Mouse (Mus musculus): ENCODE data around the gene Ces1b. TPM values are rescaled to one million over a fixed set of nuclear protein-coding genes. Genes with fewer than 3 reads are reported as not detected.

The Ces1b gene
- not detected for total RNA-seq (2021)
- long read RNA-seq, experiment 1: 0 reads
- long read RNA-seq, experiment 2: 0 reads

DNA sequence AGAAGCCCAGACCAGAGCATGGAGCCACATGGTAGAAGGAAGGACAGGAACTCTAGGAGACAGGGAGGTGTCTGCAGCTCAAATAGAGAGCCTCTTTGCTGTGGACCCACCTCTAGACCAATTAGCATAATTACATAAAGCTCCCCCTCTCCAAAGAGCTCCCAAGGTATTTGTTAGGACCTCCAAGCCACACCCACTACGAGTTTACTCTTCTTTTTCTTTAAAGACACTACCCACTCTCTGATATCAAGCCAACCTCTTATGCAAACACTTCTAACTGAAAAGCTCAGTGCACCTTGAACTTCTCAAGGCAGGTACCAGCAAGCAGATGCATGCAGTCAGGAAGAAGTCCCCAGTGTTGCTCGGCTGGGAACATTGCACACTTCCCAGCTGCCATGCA, at the start of gene Ces1b:
Gene Ces1b, minus strand, starts transcription at position 131 of the 400 bp plus-strand sequence.
- H3K27ac ChIP-seq: no peak within 1 kb of the TSS
- no peak within 1 kb of the TSS for H3K4me3 ChIP-seq
- TF ChIP-seq CTCF (conservative IDR thresholded peaks at IDR 0.05): no peak
- no peak for DNase-seq (ENCODE audit: low spot score in 2 of 2)

DNA sequence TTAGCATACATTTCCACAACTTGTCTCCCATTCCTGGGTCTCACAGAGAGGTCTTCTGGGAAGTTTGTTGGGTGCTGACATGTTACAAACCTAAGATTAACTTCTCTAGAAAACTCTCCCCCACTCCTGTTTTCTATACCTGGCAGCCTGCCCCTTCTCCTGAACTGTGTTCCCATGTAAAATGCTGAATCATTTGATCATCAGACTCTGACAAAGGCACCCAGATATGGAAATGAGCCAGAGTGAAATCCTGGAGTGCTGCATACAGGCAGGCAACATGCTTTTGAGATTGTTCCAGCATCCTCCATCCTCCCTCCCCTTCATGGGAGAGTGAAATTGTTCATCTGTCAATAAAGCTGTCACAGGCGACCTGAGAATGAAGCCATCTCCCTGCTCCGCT, 46.7 kb upstream of the Ces1b start:
- peak; percentile 28 to 36 for DNase-seq (ENCODE audit: low spot score in 2 of 2)
- TF ChIP-seq CTCF (conservative IDR thresholded peaks at IDR 0.05): no peak
- Histone ChIP-seq H3K27ac (no peak overlapping the region), H3K4me3 (no peak overlapping the region)

DNA sequence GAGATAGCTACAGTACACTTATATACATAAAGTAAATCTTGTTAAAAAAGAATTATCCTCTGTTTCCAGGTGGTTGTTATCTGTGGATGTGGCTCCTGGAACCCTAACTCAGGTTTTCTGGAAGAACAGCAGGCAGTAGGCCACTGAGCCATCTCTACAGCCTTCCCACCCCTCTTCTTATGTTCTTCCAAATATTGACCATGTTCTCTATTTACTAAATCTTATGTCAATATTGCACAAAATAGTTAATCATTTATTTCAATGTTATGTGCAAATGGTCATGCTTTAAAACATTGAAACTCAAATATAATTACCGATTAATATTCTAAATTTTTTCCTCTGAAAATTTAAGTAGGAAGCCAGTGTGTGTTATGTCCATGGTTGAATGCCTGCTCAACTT, 42.2 kb upstream of the Ces1b start:
- no peak for TF ChIP-seq CTCF (conservative IDR thresholded peaks at IDR 0.05)
- no peak overlapping the region for H3K4me3 ChIP-seq
- no peak for DNase-seq (ENCODE audit: low spot score in 2 of 2)
- H3K27ac ChIP-seq: no peak overlapping the region

DNA sequence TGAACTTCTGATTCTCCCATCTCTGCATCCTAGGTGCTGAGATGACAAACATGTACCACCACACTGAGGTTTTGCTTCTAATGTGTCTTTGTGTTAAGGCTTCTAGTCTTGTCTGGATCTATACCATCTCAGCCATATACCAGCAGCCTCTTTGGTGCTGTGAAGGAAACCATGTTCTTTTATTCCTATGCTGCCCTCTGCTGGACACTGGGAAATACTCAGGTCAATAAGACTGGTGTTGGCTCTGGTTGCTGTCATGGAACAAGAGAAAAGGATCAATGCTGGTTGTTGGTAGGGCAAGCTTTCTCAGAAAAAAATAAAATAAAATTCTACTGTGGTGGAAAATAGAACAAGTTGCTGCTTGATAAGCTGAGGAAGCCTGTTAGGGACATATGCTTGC, 15.6 kb upstream of the Ces1b start:
- TF ChIP-seq CTCF (conservative IDR thresholded peaks at IDR 0.05): peak; percentile 76
- DNase-seq (ENCODE audit: low spot score in 2 of 2): peak; percentile 6 to 29
- no peak overlapping the region for H3K27ac ChIP-seq
- no peak overlapping the region for H3K4me3 ChIP-seq

DNA sequence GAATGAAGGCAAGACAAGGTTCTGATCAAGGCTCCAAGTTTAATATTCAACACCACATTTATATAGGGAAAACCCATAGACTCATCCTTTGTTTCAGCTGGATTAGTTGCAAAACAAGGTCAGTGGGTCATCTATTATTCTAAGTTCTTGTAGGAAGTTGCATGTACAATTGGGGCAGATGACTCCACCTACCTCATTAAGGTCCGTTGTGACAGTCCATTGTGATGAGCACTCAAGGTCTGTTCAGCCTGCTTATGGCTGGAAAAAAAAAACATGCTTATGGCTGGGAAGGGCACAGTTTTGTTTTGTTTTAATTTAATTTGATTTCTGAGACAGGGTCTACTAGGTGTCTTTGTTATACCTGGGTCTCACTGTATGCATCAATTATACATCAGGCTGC, 11.5 kb upstream of the Ces1b start:
- DNase-seq (ENCODE audit: low spot score in 2 of 2): no peak
- TF ChIP-seq CTCF (conservative IDR thresholded peaks at IDR 0.05): no peak
- H3K4me3 ChIP-seq: no peak overlapping the region
- H3K27ac ChIP-seq: no peak overlapping the region

DNA sequence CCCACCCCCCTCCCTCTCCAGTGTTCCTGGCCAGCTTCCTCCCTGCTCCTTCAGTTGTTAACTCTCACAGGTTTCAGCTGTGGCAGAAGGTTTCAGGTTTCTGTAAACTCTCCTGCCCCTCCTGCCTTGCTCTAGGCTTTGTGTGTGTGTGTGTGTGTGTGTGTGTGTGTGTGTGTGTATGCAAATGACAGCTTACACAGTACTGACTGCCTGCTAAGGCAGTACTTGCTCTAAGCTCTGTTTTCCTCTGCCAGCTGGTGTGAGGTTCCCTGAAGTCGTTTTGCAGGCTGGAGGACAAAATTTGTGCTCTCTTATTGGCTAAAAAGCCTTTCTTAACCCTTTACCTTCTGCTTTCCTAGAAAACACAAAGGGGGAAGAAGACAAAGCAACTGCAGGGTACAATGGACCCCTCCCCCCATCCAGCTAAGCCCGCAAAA, 8.9 kb upstream of the Ces1b start:
- H3K27ac ChIP-seq: no peak overlapping the region
- DNase-seq (ENCODE audit: low spot score in 2 of 2): no peak
- no peak overlapping the region for H3K4me3 ChIP-seq
- TF ChIP-seq CTCF (conservative IDR thresholded peaks at IDR 0.05): no peak

DNA sequence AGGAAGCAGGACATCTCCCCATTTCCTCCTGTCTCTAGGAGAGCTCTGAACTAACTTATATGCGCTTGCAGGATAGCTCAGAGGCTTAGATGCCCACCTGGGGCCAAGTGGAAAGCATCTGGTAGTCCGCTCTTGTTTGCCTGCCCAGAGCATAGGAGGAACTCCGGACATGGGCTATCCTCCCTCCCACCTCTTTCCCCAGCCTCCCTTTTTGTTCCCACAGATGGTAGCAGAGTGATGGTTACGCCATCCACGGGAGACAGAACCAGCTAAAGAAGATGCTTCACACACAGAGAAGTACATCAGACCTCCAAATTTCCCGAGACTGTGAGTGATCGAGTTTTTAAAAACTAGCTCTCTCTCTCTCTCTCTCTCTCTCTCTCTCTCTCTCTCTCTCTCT, 8.4 kb upstream of the Ces1b start:
- DNase-seq (ENCODE audit: low spot score in 2 of 2): no peak
- no peak for TF ChIP-seq CTCF (conservative IDR thresholded peaks at IDR 0.05)
- Histone ChIP-seq H3K27ac (no peak overlapping the region), H3K4me3 (no peak overlapping the region)

DNA sequence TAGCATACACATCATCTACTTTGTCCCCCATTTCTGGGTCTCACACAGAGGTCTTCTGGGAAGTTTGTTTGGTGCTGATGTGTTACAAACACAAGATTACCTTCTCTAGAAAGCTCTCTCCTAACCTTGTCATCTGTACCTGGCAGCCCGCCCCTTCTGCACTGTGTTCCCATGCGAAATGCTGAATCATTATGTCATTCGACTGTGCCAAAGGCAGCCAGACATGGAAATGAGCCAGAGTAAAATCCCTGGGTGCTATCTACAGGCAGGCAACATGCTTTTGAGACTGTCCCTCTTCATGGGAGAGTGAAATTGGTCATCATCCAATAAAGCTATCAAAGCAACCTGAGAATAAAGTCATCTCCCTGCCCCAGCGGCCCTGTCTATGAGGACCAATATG, 4.6 kb downstream of the Ces1b start:
- Histone ChIP-seq H3K4me3 (no peak overlapping the region), H3K27ac (no peak overlapping the region)
- no peak for TF ChIP-seq CTCF (conservative IDR thresholded peaks at IDR 0.05)
- no peak for DNase-seq (ENCODE audit: low spot score in 2 of 2)

DNA sequence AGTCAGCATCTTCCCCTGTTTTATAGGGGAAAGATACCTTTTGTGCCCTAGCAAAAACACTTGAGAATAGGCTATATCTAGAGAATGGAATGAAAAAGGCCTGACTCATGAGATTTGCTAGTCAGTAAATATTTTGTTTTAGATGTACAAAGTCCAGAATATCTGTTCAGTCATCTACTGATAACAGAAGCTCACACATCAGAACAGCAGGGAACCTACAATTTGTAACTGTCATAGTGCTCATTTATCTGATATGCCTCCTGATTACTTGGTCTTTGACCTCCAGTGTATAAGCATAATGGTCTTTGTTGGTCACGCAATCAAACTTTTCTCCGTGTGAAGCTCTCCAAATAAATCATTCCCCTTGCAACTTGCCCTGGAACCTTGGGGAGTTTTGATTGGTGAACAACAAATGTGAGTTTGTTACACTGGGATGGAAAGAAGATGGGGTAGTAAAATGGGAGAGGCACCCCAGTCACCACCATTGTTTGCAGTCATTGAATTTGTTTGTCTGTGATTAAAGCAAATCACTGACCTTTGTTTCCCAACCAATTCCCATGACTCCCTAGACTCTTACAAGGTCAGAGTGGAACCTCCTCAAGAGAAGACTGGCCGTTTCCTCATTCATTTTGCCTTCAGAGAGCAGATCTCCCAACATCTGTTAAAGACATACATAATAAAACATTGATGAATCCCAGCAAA, 16.2 kb downstream of the Ces1b start:
- no peak for TF ChIP-seq CTCF (conservative IDR thresholded peaks at IDR 0.05)
- DNase-seq (ENCODE audit: low spot score in 2 of 2): no peak
- Histone ChIP-seq H3K4me3 (no peak overlapping the region), H3K27ac (no peak overlapping the region)

DNA sequence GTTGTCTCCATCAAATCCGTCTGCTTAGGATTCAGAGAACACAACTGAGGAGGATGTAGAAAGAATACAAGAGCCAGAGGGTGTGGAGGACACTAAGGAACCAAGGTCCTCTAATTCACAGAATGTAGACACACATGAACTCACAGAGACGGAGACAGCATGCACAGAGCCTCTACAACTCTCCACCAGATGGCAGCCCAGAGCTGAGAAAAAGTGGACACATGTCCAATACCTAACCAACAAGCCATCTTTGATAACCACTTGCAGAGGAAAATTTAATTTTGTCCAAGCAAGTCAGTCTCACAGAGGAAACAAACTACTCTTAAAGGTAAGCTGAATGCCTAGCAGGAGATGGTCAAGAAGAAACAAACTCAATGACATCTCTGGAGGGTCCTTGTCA, 20.6 kb downstream of the Ces1b start:
- no peak overlapping the region for H3K27ac ChIP-seq
- H3K4me3 ChIP-seq: no peak overlapping the region
- peak; percentile 15 to 75 for DNase-seq (ENCODE audit: low spot score in 2 of 2)
- TF ChIP-seq CTCF (conservative IDR thresholded peaks at IDR 0.05): peak; percentile 89

DNA sequence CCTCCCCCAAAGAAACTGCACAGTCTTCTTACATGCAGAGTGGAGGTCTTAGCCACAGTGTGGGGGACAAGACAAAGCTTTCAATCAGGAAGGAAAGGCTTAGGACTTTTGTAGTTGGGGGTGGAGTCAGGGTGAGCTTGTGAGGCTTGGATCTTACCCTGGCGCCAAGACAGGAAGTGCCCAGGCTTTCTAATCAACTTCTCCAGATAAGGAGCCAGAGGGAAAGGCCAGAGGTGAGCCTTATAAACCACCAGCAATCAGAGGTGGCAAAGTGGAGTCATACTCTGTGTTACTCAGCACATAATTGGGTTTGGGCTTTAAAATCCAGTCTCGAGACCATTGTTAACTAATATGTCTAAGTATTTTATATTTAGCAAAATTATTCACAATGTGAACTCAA, 24.6 kb downstream of the Ces1b start:
- no peak overlapping the region for H3K4me3 ChIP-seq
- no peak for DNase-seq (ENCODE audit: low spot score in 2 of 2)
- H3K27ac ChIP-seq: no peak overlapping the region
- no peak for TF ChIP-seq CTCF (conservative IDR thresholded peaks at IDR 0.05)

DNA sequence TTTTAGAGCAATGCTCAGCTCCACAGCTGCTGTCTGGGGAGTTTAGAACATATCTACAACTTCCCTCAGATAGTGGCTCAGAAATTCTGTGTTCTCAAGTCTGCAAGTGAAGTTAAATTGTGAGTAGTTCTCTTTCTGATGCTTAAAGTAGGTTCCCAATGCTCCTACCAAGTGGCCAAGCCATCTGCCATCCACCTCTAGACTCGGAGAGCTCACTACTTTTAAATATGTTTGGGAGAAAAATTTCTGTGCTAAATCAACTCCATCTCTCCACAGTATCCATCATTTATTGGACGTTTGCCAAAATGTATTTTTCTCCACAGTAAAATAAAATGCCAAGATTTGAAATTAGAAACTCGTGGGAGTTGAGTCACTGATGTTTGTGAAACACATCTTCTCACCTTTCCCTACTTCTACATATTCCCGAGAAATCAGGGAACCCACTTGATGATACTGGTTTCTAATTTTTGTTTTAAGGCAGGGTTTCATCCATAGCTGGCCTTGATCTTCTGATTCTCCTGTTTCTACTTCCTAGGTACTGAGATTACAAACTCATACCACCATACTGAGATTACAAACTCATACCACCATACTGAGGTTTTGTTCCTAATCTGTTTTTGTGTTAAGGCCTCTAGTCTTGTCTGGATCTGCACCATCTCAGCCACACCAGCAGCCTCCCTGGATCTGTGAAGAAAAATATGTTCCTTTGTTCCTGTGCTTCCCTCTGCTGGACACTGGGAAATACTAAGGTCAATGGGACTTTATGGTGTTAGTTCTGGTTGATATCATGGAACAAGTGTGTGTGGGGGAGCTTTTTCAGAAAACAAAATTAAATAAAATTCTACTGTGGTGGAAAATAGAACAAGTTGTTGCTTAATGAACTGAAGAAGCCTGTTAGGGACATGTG, 31.1 kb downstream of the Ces1b start:
- no peak for DNase-seq (ENCODE audit: low spot score in 2 of 2)
- H3K4me3 ChIP-seq: no peak overlapping the region
- TF ChIP-seq CTCF (conservative IDR thresholded peaks at IDR 0.05): peak; percentile 29; the same call in 1 of the 2 replicates
- no peak overlapping the region for H3K27ac ChIP-seq

DNA sequence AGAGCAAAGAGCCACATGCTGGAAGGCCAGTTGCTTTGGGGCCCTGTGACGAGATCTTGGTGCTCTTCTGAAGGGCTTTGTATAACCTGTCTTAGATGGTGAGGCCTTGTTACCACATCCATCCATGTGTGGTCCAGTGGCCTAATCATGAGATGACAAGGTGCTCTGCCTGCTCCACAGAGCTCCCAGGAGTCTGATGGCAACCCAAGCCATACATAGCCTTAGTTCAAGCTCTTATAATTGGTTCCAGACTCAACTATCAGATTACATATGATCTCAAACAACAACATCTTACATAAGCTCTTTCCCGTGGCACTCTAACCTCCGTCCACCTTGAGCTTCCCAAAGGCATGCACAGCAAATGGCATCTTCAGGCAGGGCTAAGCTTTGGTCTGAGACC, 31.7 kb downstream of the Ces1b start, which contains the start of gene Ces1a:
Gene Ces1a, minus strand, starts transcription at position 101 of the 400 bp plus-strand sequence.
- Histone ChIP-seq H3K27ac (no peak within 1 kb of the TSS), H3K4me3 (no peak within 1 kb of the TSS)
- DNase-seq (ENCODE audit: low spot score in 2 of 2): no peak
- TF ChIP-seq CTCF (conservative IDR thresholded peaks at IDR 0.05): no peak
